Mouse (Mus musculus) right cerebral cortex, postnatal 4 days (tissue): ENCODE results near the gene Cep95.
A peak's percentile ranks its signal among the peaks of the same experiment; 100 is the strongest.
"Not testable (repeated sequence)": the region's sequence is repeated elsewhere in the genome, so short reads cannot be mapped to it uniquely, and the experiment has no call there.

ENCODE experiments used
- DNase-seq: peaks from one replicate; pipeline ENCODE4 v3.0.0-alpha.2; 2022

Cep95 gene

DNA sequence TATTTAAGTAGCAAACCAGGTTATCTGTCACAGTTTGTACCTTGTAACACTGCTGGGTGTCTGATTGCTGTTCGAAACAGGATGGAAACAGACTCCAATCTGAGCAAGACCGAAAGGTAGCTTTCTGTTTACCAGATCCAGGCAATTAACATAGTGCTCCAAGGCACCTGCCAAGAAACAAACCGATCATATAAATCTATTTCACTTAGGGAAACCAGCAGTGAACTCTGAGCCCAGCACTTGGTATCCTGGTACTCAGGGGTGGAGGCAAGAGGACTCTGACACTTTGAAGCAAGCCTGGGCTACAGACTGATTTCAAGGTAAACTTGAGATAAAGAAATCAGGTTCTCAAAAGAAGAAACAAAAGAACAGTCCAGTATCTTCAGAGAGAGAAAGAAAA, 11.7 kb upstream of the Cep95 start:
- no peak for DNase-seq

GRCm38 (mm10) chr11:106778132-106778531, 10.9 kb upstream of the Cep95 start:
- DNase-seq = no peak

DNA sequence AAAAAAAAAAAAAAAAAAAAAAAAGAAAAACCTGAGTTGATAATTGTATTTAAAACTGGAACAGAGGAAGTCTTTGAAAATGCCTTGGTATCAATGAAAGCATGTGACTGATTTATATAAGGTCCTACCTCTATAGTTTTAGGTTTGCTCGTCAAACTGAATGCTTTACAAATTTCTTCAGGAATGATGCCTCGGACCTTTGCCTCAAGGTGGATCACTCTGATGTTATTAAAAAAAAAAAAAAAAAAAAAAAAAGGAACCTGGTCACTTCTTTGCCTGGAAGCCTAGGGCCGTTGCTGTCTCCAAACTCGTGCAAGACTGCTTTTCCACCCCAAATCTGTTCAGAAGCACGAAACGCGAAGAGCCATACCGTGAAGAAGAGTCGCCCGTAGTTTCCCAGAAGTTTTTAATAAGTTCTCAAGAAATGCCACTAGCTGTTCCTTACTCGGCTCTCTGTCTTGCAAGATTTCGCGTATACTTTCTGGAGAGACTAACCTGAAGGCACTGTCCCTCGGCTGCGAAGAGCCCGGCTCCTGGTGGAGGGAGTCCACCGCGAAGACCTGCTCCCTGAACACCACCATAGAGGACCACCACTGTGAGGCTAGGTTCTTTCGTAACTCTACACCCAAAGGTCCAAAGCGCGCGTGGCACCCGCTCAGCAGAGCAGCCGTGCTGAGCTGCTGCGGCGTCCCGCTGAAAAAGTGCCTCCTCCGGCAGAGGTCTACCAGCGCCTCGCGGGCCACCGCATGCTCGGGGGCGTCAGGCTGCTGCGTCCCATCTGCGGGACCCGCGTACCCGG, 10.3 kb upstream of the Cep95 start:
- no peak for DNase-seq

DNA sequence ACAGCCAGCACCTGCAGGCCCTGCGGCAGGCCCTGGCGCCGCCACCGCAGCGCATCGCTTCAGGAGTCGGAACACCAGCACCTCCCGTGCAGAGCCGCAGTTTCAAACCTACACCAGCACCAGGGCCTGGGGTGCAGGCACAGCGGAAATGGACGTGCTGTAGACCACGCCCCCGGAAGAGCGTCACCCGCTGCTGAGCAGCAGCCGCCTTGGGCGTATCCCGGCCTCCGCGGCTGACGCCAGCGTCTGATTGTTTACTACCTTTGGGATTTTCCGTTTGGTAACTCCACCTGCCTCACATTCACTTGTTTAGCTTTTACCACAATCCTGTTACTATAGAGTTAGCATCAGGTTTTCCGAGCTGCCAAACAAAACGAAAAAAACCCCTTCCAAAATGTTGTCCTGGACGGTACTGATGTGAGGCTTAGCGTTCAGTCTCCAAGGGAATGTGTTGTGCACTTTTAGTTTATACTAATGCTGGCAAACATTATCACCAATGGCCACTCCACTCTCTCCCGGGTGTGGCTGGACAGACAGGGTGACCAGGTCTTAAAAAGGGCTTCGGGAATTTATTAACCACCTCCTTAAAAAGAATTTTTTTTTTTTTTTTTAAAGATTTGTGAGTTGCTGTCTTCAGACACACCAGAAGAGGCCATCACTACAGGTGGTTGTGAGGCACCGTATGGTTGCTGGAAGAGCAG, 9.5 kb upstream of the Cep95 start, which contains the start of gene Polg2:
TSS of gene Polg2 (minus strand) at position 150 of the 701 bp plus-strand sequence.
- DNase-seq = peak; percentile 88

- no peak for DNase-seq
These were observed 9.0 kb upstream of the Cep95 start for GRCm38 (mm10) chr11:106780089-106780425.

GRCm38 (mm10) chr11:106780590-106781220, 8.3 kb upstream of the Cep95 start:
- no peak for DNase-seq

DNA sequence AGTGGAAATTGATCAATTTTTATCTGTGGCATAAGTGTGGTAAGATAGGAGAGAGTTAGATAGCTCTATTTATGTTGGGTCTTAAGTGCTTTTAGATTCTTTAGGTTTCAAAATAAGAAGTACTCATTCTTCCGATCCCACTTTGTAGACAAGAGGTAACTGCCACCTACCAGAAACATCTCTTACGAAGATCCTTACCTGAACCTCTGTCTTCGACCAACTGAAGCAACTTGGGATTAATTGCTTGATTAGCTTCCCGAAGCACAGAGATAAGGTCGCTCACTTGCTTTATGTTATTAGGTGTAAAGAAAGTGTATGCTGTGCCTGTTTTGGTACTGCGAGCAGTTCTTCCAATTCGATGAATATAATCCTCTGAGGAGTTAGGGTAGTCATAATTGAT, 6.8 kb upstream of the Cep95 start:
- not testable (repeated sequence) for DNase-seq

DNA sequence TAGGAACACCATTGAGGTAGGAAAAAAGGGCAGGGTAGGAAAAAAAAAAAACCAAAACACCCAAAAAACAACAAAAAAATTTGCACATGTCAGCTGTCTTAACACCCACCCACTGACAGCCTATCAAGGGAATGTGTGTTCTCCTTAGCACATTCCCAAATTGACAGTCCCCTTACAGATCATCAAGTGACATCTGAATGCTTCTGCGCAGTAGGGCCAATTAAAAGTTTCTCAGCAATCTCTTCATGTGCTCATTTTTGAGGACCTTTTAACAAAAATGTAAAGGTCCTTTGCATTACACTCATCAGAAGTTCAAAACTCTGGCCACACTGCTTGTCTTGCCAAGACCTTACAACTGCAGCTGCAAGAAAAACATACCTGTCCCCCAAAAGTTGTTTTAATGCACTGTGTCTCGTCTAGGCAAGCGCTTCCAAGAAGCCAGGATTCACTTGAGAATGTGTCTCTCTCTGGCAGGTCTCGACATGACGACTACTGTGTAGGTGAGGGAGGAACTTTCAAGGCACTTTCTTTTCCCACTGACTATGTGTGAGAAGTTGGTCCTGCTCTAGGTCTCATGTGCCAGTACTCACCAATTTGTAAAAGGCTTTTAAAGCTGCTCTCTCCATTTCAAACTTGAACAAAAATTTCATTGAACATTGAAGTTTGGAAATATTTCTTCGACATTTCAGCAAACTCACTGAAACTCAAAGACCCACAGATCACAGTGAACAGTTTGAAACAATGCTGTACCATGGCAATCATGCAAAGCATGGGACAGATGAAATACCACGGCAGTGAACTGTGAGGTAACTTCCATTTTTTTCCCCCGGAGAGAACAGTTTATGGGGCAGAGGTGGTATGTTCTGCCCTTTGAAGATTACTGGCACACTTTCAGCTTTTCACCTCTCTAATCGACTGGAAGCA, 5.9 kb upstream of the Cep95 start:
- no peak for DNase-seq

- DNase-seq = no peak
These were observed 4.6 kb upstream of the Cep95 start for GRCm38 (mm10) chr11:106784476-106784875.

DNA sequence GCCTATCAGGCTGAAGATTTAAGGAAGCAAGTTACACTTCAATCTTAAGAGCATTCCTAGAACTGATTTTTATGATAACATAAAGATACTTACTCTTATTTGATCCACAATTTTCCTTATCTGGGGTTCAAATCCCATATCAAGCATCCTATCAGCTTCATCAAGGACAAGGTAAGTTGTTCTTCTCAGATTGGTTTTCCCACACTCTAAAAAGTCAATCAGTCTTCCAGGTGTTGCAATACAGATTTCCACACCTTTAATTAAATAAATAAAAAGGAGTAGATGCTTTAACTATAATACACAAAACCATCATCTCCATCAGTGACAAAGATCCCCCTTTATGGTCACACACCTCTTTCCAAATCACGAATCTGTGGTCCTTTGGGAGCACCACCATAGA, 4.0 kb upstream of the Cep95 start:
- no peak for DNase-seq

GRCm38 (mm10) chr11:106787131-106788025, 1.7 kb upstream of the Cep95 start:
- peak; percentile 85 for DNase-seq

DNA sequence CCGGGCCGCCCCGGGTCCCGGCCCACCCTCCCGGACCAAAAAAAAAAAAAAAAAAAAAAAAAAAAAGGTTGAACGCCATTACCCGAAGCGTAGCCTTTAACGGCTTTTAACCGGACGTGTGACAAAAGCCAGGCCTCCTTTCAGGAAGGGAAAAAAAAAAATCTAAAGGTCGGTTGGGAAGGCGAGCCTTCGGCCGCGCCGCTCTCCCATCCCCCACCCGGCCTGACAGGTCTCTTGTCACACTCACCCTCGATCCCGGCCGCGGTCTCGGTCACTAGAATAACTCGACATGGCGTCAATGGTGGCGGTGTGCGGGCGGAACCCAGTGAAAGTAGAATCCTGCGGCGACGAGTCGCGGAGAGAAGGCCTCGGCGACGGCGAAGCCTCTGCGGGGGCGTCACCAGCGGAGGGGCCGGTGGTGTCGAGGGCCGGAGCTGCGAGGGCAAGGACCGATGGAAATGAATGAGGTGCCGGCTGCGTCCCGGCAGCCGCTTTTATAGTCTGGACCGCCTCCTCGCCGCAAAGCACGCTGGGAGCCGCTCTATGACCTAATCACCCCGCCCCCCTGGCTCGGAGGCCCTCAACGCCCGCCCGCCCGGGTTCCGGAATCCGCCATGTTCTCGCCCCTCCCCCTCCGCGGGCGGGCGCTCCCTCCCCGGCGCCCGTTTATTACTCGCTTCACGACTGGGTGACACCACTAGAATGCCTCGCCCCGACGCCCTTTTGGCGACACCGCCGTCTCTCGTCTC, 852 bp upstream of the Cep95 start:
- DNase-seq = peak; percentile 100

GRCm38 (mm10) chr11:106789649-106790048, 597 bp downstream of the Cep95 start:
- no peak for DNase-seq

GRCm38 (mm10) chr11:106793846-106794245, 4.8 kb downstream of the Cep95 start:
- no peak for DNase-seq

- DNase-seq = no peak
These were observed 6.6 kb downstream of the Cep95 start for GRCm38 (mm10) chr11:106795679-106796078.

- DNase-seq = no peak
These were observed 13.1 kb downstream of the Cep95 start for GRCm38 (mm10) chr11:106802069-106802627.

- not testable (repeated sequence) for DNase-seq
These were observed 18.4 kb downstream of the Cep95 start for GRCm38 (mm10) chr11:106807442-106807841.

GRCm38 (mm10) chr11:106812410-106813136, 23.5 kb downstream of the Cep95 start:
- DNase-seq = no peak

GRCm38 (mm10) chr11:106814601-106815320, 25.7 kb downstream of the Cep95 start:
- DNase-seq = no peak
